In the genomic region with DNA sequence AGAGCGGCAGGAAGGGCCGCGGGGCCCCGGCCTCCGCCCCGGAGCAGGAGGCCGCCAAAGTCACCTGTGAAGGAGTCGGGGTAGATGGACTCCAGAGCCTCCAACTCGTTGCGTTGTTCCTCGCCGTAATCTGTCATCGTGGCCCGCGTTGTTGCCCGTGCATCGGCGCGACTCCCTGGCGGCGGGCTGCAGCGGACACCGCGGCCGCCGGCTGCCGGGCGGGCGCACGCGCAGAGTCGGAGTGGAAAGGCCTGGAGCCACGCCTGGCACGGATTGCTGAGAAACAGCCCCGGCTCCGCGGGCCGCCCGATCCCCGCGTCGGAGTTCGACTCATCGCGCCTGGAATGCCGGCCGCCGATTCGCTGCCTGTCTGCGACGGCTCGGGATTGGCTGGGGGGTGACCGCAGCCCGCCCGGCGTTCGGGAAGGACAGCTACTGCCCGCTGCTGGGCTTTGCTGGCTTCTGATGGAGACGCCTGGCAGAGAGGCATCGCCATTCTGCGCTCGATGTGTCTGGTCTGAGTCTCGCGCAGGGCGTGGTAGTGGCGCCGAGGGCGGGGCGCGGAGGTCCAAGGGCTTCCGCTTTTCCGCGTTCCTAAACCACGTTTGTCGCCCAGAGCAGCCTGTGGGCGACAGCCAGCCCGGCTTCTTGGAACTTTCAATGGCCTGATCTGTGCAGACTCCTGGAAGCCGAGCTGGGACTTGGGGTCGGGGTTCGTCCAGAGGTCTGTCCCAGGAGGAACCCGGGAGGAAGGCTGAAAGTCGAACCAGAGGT, we compare ENCODE assay signal across 8 mouse cellular contexts. TPM values are rescaled to one million over a fixed set of nuclear protein-coding genes. Genes with fewer than 3 reads are reported as not detected.
DNase-seq lines count a peak whose midpoint lies in the region; ATAC-seq and TF ChIP-seq lines count a peak whose summit lies in the region.

A gene (minus strand): TSS at position 323 of the 774 bp plus-strand sequence.

- H3K27ac ChIP-seq in forebrain, embryonic 16.5 days (ENCODE audit: low read length): peak within 1 kb of the TSS; percentile 93
- peak within 1 kb of the TSS; percentile 92 for H3K27ac ChIP-seq in layer of hippocampus, adult 2 months
- peak within 1 kb of the TSS; percentile 95 for H3K27ac ChIP-seq in lung, embryonic 14.5 days (ENCODE audit: low read depth)
- peak within 1 kb of the TSS; percentile 82 for H3K27ac ChIP-seq in olfactory bulb, adult 2 months (ENCODE audit: insufficient read depth, low read depth, low read length)
- peak within 1 kb of the TSS; percentile 78 for H3K27ac ChIP-seq in thymus, adult 2 months (ENCODE audit: control insufficient read depth, insufficient read depth, low read length)

- peak; percentile 94 for DNase-seq in G1E (ENCODE audit: low spot score)
- peak; percentile 97 to 99 for DNase-seq in cerebellum, adult 18-20 months
- DNase-seq in heart, postnatal 36 days: peak; percentile 96 to 97
- peak; percentile 97 to 99 for DNase-seq in layer of hippocampus, adult 2 months (ENCODE audit: low spot score in 2 of 2)
- DNase-seq in lung, embryonic 14.5 days: peak; percentile 98
- DNase-seq in thymus, adult 2 months: peak; percentile 97

- H3K36me3 ChIP-seq in G1E (replicated peaks): peaks cover 21% of the 10 kb centered on the region
- no peaks in the 10 kb centered on the region for H3K36me3 ChIP-seq in forebrain, embryonic 16.5 days (ENCODE audit: control insufficient read depth, insufficient read depth)
- H3K36me3 ChIP-seq in lung, embryonic 14.5 days (ENCODE audit: insufficient read depth): 0 out of 2 replicates have a peak, but pooled peaks cover 3% of the 10 kb centered on the region
- H3K36me3 ChIP-seq in thymus, adult 2 months (ENCODE audit: control insufficient read depth, insufficient read depth, low read length): no peaks in the 10 kb centered on the region

- ATAC-seq in G1E (ENCODE audit: extremely low read depth, insufficient number of reproducible peaks, low FRiP score, poor library complexity, severe bottlenecking): peak; percentile 95
- ATAC-seq in forebrain, embryonic 16.5 days: peak; percentile 100
- peak; percentile 100 for ATAC-seq in lung, embryonic 14.5 days (ENCODE audit: insufficient read depth)

- peak within 1 kb of the TSS; percentile 69 for H3K4me2 ChIP-seq in forebrain, embryonic 16.5 days (ENCODE audit: low read length)
- H3K4me2 ChIP-seq in lung, embryonic 14.5 days: peak within 1 kb of the TSS; percentile 73

- intact Hi-C loops in heart, postnatal 36 days (cut with DNase I): loop anchor here (2.0 to 10.0 kb wide), 2 partner anchors 263 to 395 kb away; a partner anchor contains a TSS

- H3K9me3 ChIP-seq in G1E (replicated peaks): no peaks in the 10 kb centered on the region
- no peaks in the 10 kb centered on the region for H3K9me3 ChIP-seq in forebrain, embryonic 16.5 days (ENCODE audit: control insufficient read depth, low read length)
- H3K9me3 ChIP-seq in lung, embryonic 14.5 days (ENCODE audit: low read depth, low read length): no peaks in the 10 kb centered on the region

- no peak for TF ChIP-seq CTCF in G1E (IDR thresholded peaks at IDR 0.05; ENCODE audit: low read depth, low read length)
- peak; percentile 37; the same call in 1 of the 2 replicates for TF ChIP-seq CTCF in layer of hippocampus, adult 2 months (conservative IDR thresholded peaks at IDR 0.05)
- peak; percentile 39 for TF ChIP-seq CTCF in lung, embryonic 14.5 days (IDR thresholded peaks at IDR 0.05; ENCODE audit: low read depth)
- TF ChIP-seq CTCF in olfactory bulb, adult 2 months (IDR thresholded peaks at IDR 0.05; ENCODE audit: insufficient read depth, low read depth, low read length): no peak
- TF ChIP-seq CTCF in thymus, adult 2 months (IDR thresholded peaks at IDR 0.05; ENCODE audit: borderline replicate concordance, control insufficient read depth, extremely low read depth, insufficient read depth, low read length, poor library complexity): no peak; the same call in 1 of the 2 replicates

- H3K4me3 ChIP-seq in G1E (ENCODE audit: low read depth, low read length): peak within 1 kb of the TSS; percentile 88
- peak within 1 kb of the TSS; percentile 55 for H3K4me3 ChIP-seq in forebrain, embryonic 16.5 days (replicated peaks; ENCODE audit: low read length)
- H3K4me3 ChIP-seq in layer of hippocampus, adult 2 months: peak within 1 kb of the TSS; percentile 71
- H3K4me3 ChIP-seq in lung, embryonic 14.5 days (ENCODE audit: low read depth, low read length): peak within 1 kb of the TSS; percentile 86
- H3K4me3 ChIP-seq in olfactory bulb, adult 2 months (ENCODE audit: insufficient read depth, low read depth, low read length): peak within 1 kb of the TSS; percentile 78
- H3K4me3 ChIP-seq in thymus, adult 2 months (ENCODE audit: control insufficient read depth, insufficient read depth, low read length): peak within 1 kb of the TSS; percentile 69

- TF ChIP-seq POLR2A in olfactory bulb, adult 2 months (IDR thresholded peaks at IDR 0.05; ENCODE audit: insufficient read depth, low read depth, low read length): peak; percentile 53
- TF ChIP-seq POLR2A in thymus, adult 2 months (IDR thresholded peaks at IDR 0.05; ENCODE audit: control insufficient read depth, extremely low read depth, insufficient read depth, low read length, poor library complexity): peak; percentile 25; the same call in 1 of the 2 replicates

- under 1% methylated on average over 81 of the region's 82 CpGs for WGBS in forebrain, embryonic 16.5 days
- under 1% methylated on average over 82 of the region's 82 CpGs for WGBS in lung, embryonic 14.5 days
- under 1% methylated on average over 82 of the region's 82 CpGs for WGBS in olfactory bulb, adult 2 months
- WGBS in thymus, adult 2 months: under 1% methylated on average over 82 of the region's 82 CpGs

- H3K9ac ChIP-seq in forebrain, embryonic 16.5 days (replicated peaks; ENCODE audit: low read depth, low read length): peak within 1 kb of the TSS; percentile 86
- H3K9ac ChIP-seq in lung, embryonic 14.5 days: peak within 1 kb of the TSS; percentile 93

- 0 out of 2 replicates have a peak, but pooled peaks cover 2% of the 10 kb centered on the region for H3K27me3 ChIP-seq in G1E (ENCODE audit: insufficient read depth, low read length)
- H3K27me3 ChIP-seq in forebrain, embryonic 16.5 days (replicated peaks; ENCODE audit: control insufficient read depth, insufficient read depth, low read length): no peaks in the 10 kb centered on the region
- no peaks in the 10 kb centered on the region for H3K27me3 ChIP-seq in lung, embryonic 14.5 days (ENCODE audit: insufficient read depth, low read length)
- H3K27me3 ChIP-seq in thymus, adult 2 months (ENCODE audit: control insufficient read depth, insufficient read depth, low read length): no peaks in the 10 kb centered on the region

- H3K4me1 ChIP-seq in G1E (ENCODE audit: insufficient read depth, low read depth, low read length): peaks cover 24% of the 10 kb centered on the region
- H3K4me1 ChIP-seq in forebrain, embryonic 16.5 days (replicated peaks; ENCODE audit: control insufficient read depth, insufficient read depth, low read length): peaks cover 12% of the 10 kb centered on the region
- H3K4me1 ChIP-seq in lung, embryonic 14.5 days (ENCODE audit: insufficient read depth): peaks cover 8% of the 10 kb centered on the region; the same call in 1 of the 2 replicates
- peaks cover 3% of the 10 kb centered on the region; the same call in 1 of the 2 replicates for H3K4me1 ChIP-seq in olfactory bulb, adult 2 months (ENCODE audit: control insufficient read depth, insufficient read depth, low read length)
- H3K4me1 ChIP-seq in thymus, adult 2 months (replicated peaks; ENCODE audit: control insufficient read depth, insufficient read depth, low read length): peaks cover 4% of the 10 kb centered on the region; the same call in 1 of the 2 replicates

RNA-seq across cellular contexts. Expression of the gene that starts here (rescaled TPM):
- total RNA-seq in G1E (2014; fragmentation: Nextera tagmentation) (250 and 269 TPM in 2 replicates), G1E (2017) (232 and 246 TPM in 2 replicates)
- polyA plus RNA-seq in G1E (2012): 57.2 and 67.7 TPM in 2 replicates
- polyA plus RNA-seq in forebrain, embryonic 16.5 days (2015; fragmentation: Nextera tagmentation; extraction: Ambion mirVana): 120 and 126 TPM in 2 replicates
- 100 to 1,000 TPM; 121 to 129 TPM for total RNA-seq in heart, postnatal 36 days (2021)
- total RNA-seq in layer of hippocampus, adult 2 months (2021): 100 to 1,000 TPM in 1 of 2 experiments, 10 to 100 TPM in 1; 94.7 to 112 TPM
- 136 and 142 TPM in 2 replicates for polyA plus RNA-seq in lung, embryonic 14.5 days (2014; fragmentation: Nextera tagmentation; extraction: Ambion mirVana)
- polyA plus RNA-seq in olfactory bulb, adult 2 months (2012; ENCODE audit: insufficient read depth, insufficient read length, low replicate concordance, missing spikeins): not detected in 2 replicates
- 48.0 and 68.4 TPM in 2 replicates for polyA plus RNA-seq in thymus, adult 2 months (2012; rRNA removed)

Comparison
In these comparisons a context has a peak if more than half of its experiments do, and no peak if none do; other contexts are left out.
1. Peak in every context shown above with its lines: DNase-seq, ATAC-seq, H3K4me3 ChIP-seq and H3K27ac ChIP-seq.
2. CTCF ChIP-seq: peak in layer of hippocampus, adult 2 months (single experiment) and lung, embryonic 14.5 days (single experiment); none in G1E (single experiment), olfactory bulb, adult 2 months (single experiment) and thymus, adult 2 months (single experiment).